Mouse (Mus musculus): ENCODE measurements around the gene Limch1. TPM values are rescaled to one million over a fixed set of nuclear protein-coding genes. Genes with fewer than 3 reads are reported as not detected.

The Limch1 gene
- polyA plus RNA-seq, 1 experiment from 2014 or later: 37.5 TPM

- Histone ChIP-seq H3K36me3 (ENCODE audit: insufficient read depth, low read length) (no peaks in the 10 kb centered on the region), H3K9ac (replicated peaks; ENCODE audit: low read length) (no peak overlapping the region), H3K4me3 (ENCODE audit: low read length) (no peak overlapping the region), H3K9me3 (ENCODE audit: low read length) (no peaks in the 10 kb centered on the region), H3K4me1 (ENCODE audit: insufficient read depth, low read length) (peaks cover 3% of the 10 kb centered on the region; the same call in 1 of the 2 replicates), H3K27ac (ENCODE audit: low read length) (no peak overlapping the region), H3K27me3 (ENCODE audit: insufficient read depth, low read length) (no peaks in the 10 kb centered on the region; the same call in 1 of the 2 replicates), H3K4me2 (replicated peaks; ENCODE audit: low read depth, low read length) (no peak overlapping the region)
- 36% methylated on average over 6 of the region's 6 CpGs for WGBS
- no peak for ATAC-seq (ENCODE audit: low FRiP score, low TSS enrichment)
Measured at GRCm38 (mm10) chr5:66815877-66816276, 70.2 kb downstream of the Limch1 start.

DNA sequence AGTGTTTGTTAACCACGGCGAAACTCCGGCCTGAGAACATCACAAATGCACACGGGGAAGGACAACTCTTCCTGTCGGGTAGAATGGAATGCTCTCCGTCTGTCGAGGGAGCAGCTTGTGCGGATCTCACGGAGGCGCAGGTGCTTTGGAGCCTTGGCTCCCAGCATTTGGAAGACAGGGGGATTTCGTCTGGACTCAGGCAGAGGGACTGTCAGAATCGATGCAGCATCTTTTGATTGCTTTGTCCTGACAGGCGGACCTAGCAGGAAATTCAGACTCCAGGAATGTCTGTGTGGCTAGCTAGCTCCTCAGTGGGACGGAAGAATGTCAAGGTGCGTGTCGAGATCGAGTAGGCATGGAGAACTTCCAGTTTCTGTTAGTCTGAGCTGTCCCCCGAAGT, 71.1 kb downstream of the Limch1 start:
- Histone ChIP-seq H3K27ac (ENCODE audit: low read length) (no peak overlapping the region), H3K9ac (replicated peaks; ENCODE audit: low read length) (no peak overlapping the region), H3K4me3 (ENCODE audit: low read length) (no peak overlapping the region), H3K4me2 (replicated peaks; ENCODE audit: low read depth, low read length) (peak overlapping the region; percentile 23; the same call in 1 of the 2 replicates), H3K9me3 (ENCODE audit: low read length) (no peaks in the 10 kb centered on the region), H3K36me3 (ENCODE audit: insufficient read depth, low read length) (no peaks in the 10 kb centered on the region), H3K4me1 (ENCODE audit: insufficient read depth, low read length) (peaks cover 3% of the 10 kb centered on the region; the same call in 1 of the 2 replicates), H3K27me3 (ENCODE audit: insufficient read depth, low read length) (no peaks in the 10 kb centered on the region; the same call in 1 of the 2 replicates)
- ATAC-seq (ENCODE audit: low FRiP score, low TSS enrichment): no peak
- WGBS: 62% methylated on average over 18 of the region's 18 CpGs

- Histone ChIP-seq H3K4me2 (replicated peaks; ENCODE audit: low read depth, low read length) (no peak overlapping the region), H3K9me3 (ENCODE audit: low read length) (no peaks in the 10 kb centered on the region), H3K4me1 (ENCODE audit: insufficient read depth, low read length) (peaks cover 3% of the 10 kb centered on the region; the same call in 1 of the 2 replicates), H3K27me3 (ENCODE audit: insufficient read depth, low read length) (no peaks in the 10 kb centered on the region; the same call in 1 of the 2 replicates), H3K36me3 (ENCODE audit: insufficient read depth, low read length) (no peaks in the 10 kb centered on the region), H3K27ac (ENCODE audit: low read length) (no peak overlapping the region), H3K9ac (replicated peaks; ENCODE audit: low read length) (no peak overlapping the region), H3K4me3 (ENCODE audit: low read length) (no peak overlapping the region)
- WGBS: 95% methylated on average over 8 of the region's 8 CpGs
- no peak for ATAC-seq (ENCODE audit: low FRiP score, low TSS enrichment)
Measured at GRCm38 (mm10) chr5:66817184-66817956, 71.7 kb downstream of the Limch1 start.

GRCm38 (mm10) chr5:66822500-66823205, 77.0 kb downstream of the Limch1 start:
- WGBS: 92% methylated on average over 6 of the region's 6 CpGs
- H3K9me3 ChIP-seq (ENCODE audit: low read length): no peaks in the 10 kb centered on the region
- no peak for ATAC-seq (ENCODE audit: low FRiP score, low TSS enrichment)

DNA sequence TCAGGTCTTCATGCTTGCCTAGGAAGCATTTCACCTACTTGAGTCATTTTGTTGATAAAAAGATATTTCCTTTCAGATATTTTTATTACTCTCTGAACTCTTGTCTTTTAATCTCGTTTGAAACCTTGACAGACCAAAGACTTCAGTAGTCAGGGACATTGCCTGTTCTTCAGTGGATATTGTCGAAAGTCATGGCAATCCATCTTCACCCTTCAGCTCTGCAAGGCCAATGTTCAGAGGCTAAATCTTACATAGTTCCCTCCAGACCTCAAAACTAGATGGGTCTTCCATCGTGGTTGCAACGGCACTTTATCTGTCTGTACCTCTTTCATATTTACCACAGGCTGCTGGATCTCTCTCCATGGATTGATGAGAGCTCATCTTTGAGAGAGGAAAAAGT, 80.0 kb downstream of the Limch1 start:
- H3K4me1 ChIP-seq (ENCODE audit: insufficient read depth, low read length): no peaks in the 10 kb centered on the region
- no peak overlapping the region for H3K9ac ChIP-seq (replicated peaks; ENCODE audit: low read length)
- no peaks in the 10 kb centered on the region for H3K9me3 ChIP-seq (ENCODE audit: low read length)
- no peak overlapping the region for H3K4me3 ChIP-seq (ENCODE audit: low read length)
- H3K27ac ChIP-seq (ENCODE audit: low read length): no peak overlapping the region
- ATAC-seq (ENCODE audit: low FRiP score, low TSS enrichment): no peak
- WGBS: 84% methylated on average over 4 of the region's 4 CpGs
- no peaks in the 10 kb centered on the region for H3K27me3 ChIP-seq (ENCODE audit: insufficient read depth, low read length)
- no peaks in the 10 kb centered on the region for H3K36me3 ChIP-seq (ENCODE audit: insufficient read depth, low read length)
- no peak overlapping the region for H3K4me2 ChIP-seq (replicated peaks; ENCODE audit: low read depth, low read length)

More at GRCm38 (mm10) chr5:66822500-66823205, 77.0 kb downstream of the Limch1 start:
- Histone ChIP-seq H3K9ac (replicated peaks; ENCODE audit: low read length) (no peak overlapping the region), H3K4me2 (replicated peaks; ENCODE audit: low read depth, low read length) (no peak overlapping the region), H3K4me3 (ENCODE audit: low read length) (no peak overlapping the region), H3K27me3 (ENCODE audit: insufficient read depth, low read length) (no peaks in the 10 kb centered on the region), H3K4me1 (ENCODE audit: insufficient read depth, low read length) (no peaks in the 10 kb centered on the region), H3K36me3 (ENCODE audit: insufficient read depth, low read length) (no peaks in the 10 kb centered on the region), H3K27ac (ENCODE audit: low read length) (no peak overlapping the region)

DNA sequence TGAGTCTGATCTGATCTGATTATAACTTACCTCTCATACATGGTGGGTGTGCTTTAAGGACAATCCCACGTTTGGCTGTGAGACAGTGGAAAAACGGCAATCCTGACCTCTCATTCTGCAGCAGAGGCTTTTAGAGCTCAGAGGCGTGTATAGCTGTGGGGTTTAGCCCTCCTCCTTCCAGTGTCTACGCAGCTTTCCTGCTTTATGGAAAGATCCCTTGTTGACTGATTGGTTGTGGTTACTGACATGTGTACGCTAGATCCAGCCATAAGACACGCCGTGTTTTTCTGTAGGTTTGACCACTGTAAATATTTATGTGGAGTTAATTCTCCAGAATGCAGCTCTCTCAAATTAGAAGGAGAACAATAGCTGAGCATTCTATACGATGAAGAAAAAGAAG, 81.2 kb downstream of the Limch1 start:
- H3K36me3 ChIP-seq (ENCODE audit: insufficient read depth, low read length): no peaks in the 10 kb centered on the region
- no peaks in the 10 kb centered on the region for H3K9me3 ChIP-seq (ENCODE audit: low read length)
- no peak overlapping the region for H3K9ac ChIP-seq (replicated peaks; ENCODE audit: low read length)
- no peak overlapping the region for H3K4me2 ChIP-seq (replicated peaks; ENCODE audit: low read depth, low read length)
- no peaks in the 10 kb centered on the region for H3K27me3 ChIP-seq (ENCODE audit: insufficient read depth, low read length)
- no peak overlapping the region for H3K4me3 ChIP-seq (ENCODE audit: low read length)
- H3K4me1 ChIP-seq (ENCODE audit: insufficient read depth, low read length): no peaks in the 10 kb centered on the region
- H3K27ac ChIP-seq (ENCODE audit: low read length): no peak overlapping the region
- WGBS: 74% methylated on average over 8 of the region's 8 CpGs
- ATAC-seq (ENCODE audit: low FRiP score, low TSS enrichment): no peak

- no peak overlapping the region for H3K4me2 ChIP-seq (replicated peaks; ENCODE audit: low read depth, low read length)
- no peak for ATAC-seq (ENCODE audit: low FRiP score, low TSS enrichment)
- no peaks in the 10 kb centered on the region for H3K27me3 ChIP-seq (ENCODE audit: insufficient read depth, low read length)
- no peaks in the 10 kb centered on the region for H3K36me3 ChIP-seq (ENCODE audit: insufficient read depth, low read length)
- H3K9ac ChIP-seq (replicated peaks; ENCODE audit: low read length): no peak overlapping the region
- H3K9me3 ChIP-seq (ENCODE audit: low read length): no peaks in the 10 kb centered on the region
- no peaks in the 10 kb centered on the region for H3K4me1 ChIP-seq (ENCODE audit: insufficient read depth, low read length)
- H3K4me3 ChIP-seq (ENCODE audit: low read length): no peak overlapping the region
- H3K27ac ChIP-seq (ENCODE audit: low read length): no peak overlapping the region
- 86% methylated on average over 5 of the region's 5 CpGs for WGBS
Measured at GRCm38 (mm10) chr5:66829505-66829904, 83.9 kb downstream of the Limch1 start.

GRCm38 (mm10) chr5:66830206-66830605, 84.6 kb downstream of the Limch1 start:
- no peak for ATAC-seq (ENCODE audit: low FRiP score, low TSS enrichment)
- Histone ChIP-seq H3K4me3 (ENCODE audit: low read length) (no peak overlapping the region), H3K36me3 (ENCODE audit: insufficient read depth, low read length) (no peaks in the 10 kb centered on the region), H3K4me1 (ENCODE audit: insufficient read depth, low read length) (no peaks in the 10 kb centered on the region), H3K9me3 (ENCODE audit: low read length) (no peaks in the 10 kb centered on the region), H3K27ac (ENCODE audit: low read length) (no peak overlapping the region), H3K27me3 (ENCODE audit: insufficient read depth, low read length) (no peaks in the 10 kb centered on the region), H3K9ac (replicated peaks; ENCODE audit: low read length) (no peak overlapping the region), H3K4me2 (replicated peaks; ENCODE audit: low read depth, low read length) (no peak overlapping the region)
- whole genome bisulfite sequencing: 84% methylated on average over 10 of the region's 10 CpGs

DNA sequence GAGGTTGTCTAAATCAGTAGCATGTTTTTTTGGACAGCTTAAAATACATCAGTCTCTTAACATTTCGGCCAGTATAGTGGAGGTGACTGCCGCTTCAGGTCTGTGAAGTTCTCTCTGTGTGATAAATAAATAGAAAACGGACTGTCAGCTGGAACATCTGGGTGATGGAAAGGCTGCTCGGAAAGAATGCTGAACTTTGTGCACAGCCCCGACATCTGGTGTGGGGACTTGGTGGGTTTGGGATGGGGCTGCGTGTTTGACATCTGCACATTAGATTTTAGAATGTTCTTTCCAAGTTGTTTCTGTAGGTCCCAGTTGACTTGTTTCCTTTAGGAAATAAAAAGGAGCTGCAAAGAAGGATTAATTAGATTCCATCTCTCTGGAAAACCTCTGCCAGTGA, 89.1 kb downstream of the Limch1 start:
- Histone ChIP-seq H3K4me1 (ENCODE audit: insufficient read depth, low read length) (no peaks in the 10 kb centered on the region), H3K4me2 (replicated peaks; ENCODE audit: low read depth, low read length) (no peak overlapping the region), H3K27ac (ENCODE audit: low read length) (no peak overlapping the region), H3K36me3 (ENCODE audit: insufficient read depth, low read length) (no peaks in the 10 kb centered on the region), H3K9me3 (ENCODE audit: low read length) (no peaks in the 10 kb centered on the region), H3K4me3 (ENCODE audit: low read length) (no peak overlapping the region), H3K27me3 (ENCODE audit: insufficient read depth, low read length) (no peaks in the 10 kb centered on the region), H3K9ac (replicated peaks; ENCODE audit: low read length) (no peak overlapping the region)
- WGBS: 45% methylated on average over 6 of the region's 6 CpGs
- ATAC-seq (ENCODE audit: low FRiP score, low TSS enrichment): no peak

- Histone ChIP-seq H3K36me3 (ENCODE audit: insufficient read depth, low read length) (no peaks in the 10 kb centered on the region), H3K9ac (replicated peaks; ENCODE audit: low read length) (no peak overlapping the region), H3K9me3 (ENCODE audit: low read length) (no peaks in the 10 kb centered on the region), H3K27me3 (ENCODE audit: insufficient read depth, low read length) (no peaks in the 10 kb centered on the region), H3K4me2 (replicated peaks; ENCODE audit: low read depth, low read length) (no peak overlapping the region), H3K4me1 (ENCODE audit: insufficient read depth, low read length) (no peaks in the 10 kb centered on the region), H3K27ac (ENCODE audit: low read length) (no peak overlapping the region), H3K4me3 (ENCODE audit: low read length) (no peak overlapping the region)
- ATAC-seq (ENCODE audit: low FRiP score, low TSS enrichment): no peak
- WGBS: 86% methylated on average over 4 of the region's 4 CpGs
Measured at GRCm38 (mm10) chr5:66836892-66837291, 91.3 kb downstream of the Limch1 start.
